Mouse (Mus musculus): ENCODE measurements around the gene Apobec3. TPM values are rescaled to one million over a fixed set of nuclear protein-coding genes. Genes with fewer than 3 reads are reported as not detected.
"Not testable (repeated sequence)": the region's sequence is repeated elsewhere in the genome, so short reads cannot be mapped to it uniquely, and the experiment has no call there.

The Apobec3 gene
- polyA plus RNA-seq, 1 experiment from 2014 or later: 7.6 TPM

GRCm38 (mm10) chr15:79906855-79907254 lies 15.4 kb downstream of the Apobec3 start:
- Histone ChIP-seq H3K4me3 (ENCODE audit: low read depth, low read length) (no peak overlapping the region), H3K27ac (replicated peaks; ENCODE audit: low read depth, low read length) (no peak overlapping the region), H3K27me3 (ENCODE audit: control insufficient read depth, insufficient read depth, low read length) (no peaks in the 10 kb centered on the region), H3K4me1 (ENCODE audit: control insufficient read depth, insufficient read depth, low read length) (no peaks in the 10 kb centered on the region), H3K36me3 (replicated peaks; ENCODE audit: control insufficient read depth, insufficient read depth, low read depth, low read length) (no peaks in the 10 kb centered on the region), H3K9me3 (replicated peaks; ENCODE audit: control insufficient read depth, low read length) (no peaks in the 10 kb centered on the region), H3K9ac (replicated peaks; ENCODE audit: low read length) (no peak overlapping the region), H3K4me2 (ENCODE audit: low read depth, low read length) (no peak overlapping the region)
- 46% methylated on average over 14 of the region's 14 CpGs for WGBS
- DNase-seq (ENCODE audit: low spot score): no peak
- no peak for ATAC-seq (replicated peaks; ENCODE audit: insufficient number of reproducible peaks, low FRiP score, low TSS enrichment, low read depth)

GRCm38 (mm10) chr15:79909006-79909405 lies 17.5 kb downstream of the Apobec3 start:
- H3K9me3 ChIP-seq (replicated peaks; ENCODE audit: control insufficient read depth, low read length); H3K4me2 ChIP-seq (ENCODE audit: low read depth, low read length); H3K9ac ChIP-seq (replicated peaks; ENCODE audit: low read length); H3K4me3 ChIP-seq (ENCODE audit: low read depth, low read length); H3K27ac ChIP-seq (replicated peaks; ENCODE audit: low read depth, low read length); DNase-seq (ENCODE audit: low spot score); H3K4me1 ChIP-seq (ENCODE audit: control insufficient read depth, insufficient read depth, low read length); H3K27me3 ChIP-seq (ENCODE audit: control insufficient read depth, insufficient read depth, low read length); H3K36me3 ChIP-seq (replicated peaks; ENCODE audit: control insufficient read depth, insufficient read depth, low read depth, low read length); ATAC-seq (replicated peaks; ENCODE audit: insufficient number of reproducible peaks, low FRiP score, low TSS enrichment, low read depth): not testable (repeated sequence)
- 90% methylated on average over 3 of the region's 3 CpGs for WGBS

DNA sequence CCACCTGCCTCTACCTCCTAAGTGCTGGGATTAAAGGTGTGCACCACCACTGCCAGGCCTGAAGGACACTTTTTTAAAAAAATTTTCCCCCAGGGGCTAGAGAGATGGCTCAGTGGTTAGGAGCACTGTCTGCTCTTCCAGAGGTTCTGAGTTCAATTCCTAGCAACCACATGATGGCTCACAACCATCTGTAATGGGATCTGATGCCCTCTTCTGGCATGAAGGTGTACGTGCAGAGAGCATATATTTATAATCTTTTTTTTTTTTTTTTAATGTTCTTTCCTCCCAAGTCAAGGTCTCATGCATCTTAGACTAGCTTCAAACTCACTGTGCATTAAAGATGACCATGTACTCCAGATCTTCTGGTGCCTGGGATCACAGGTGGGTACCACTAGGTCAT lies 19.4 kb downstream of the Apobec3 start:
- H3K9me3 ChIP-seq (replicated peaks; ENCODE audit: control insufficient read depth, low read length); H3K4me1 ChIP-seq (ENCODE audit: control insufficient read depth, insufficient read depth, low read length); H3K9ac ChIP-seq (replicated peaks; ENCODE audit: low read length); H3K27ac ChIP-seq (replicated peaks; ENCODE audit: low read depth, low read length); H3K4me2 ChIP-seq (ENCODE audit: low read depth, low read length); DNase-seq (ENCODE audit: low spot score); H3K27me3 ChIP-seq (ENCODE audit: control insufficient read depth, insufficient read depth, low read length); ATAC-seq (replicated peaks; ENCODE audit: insufficient number of reproducible peaks, low FRiP score, low TSS enrichment, low read depth); H3K36me3 ChIP-seq (replicated peaks; ENCODE audit: control insufficient read depth, insufficient read depth, low read depth, low read length); H3K4me3 ChIP-seq (ENCODE audit: low read depth, low read length): not testable (repeated sequence)
- 69% methylated on average over 1 of the region's 1 CpGs for WGBS

GRCm38 (mm10) chr15:79911339-79911738 lies 19.9 kb downstream of the Apobec3 start:
- no peak overlapping the region for H3K9ac ChIP-seq (replicated peaks; ENCODE audit: low read length)
- no peaks in the 10 kb centered on the region for H3K27me3 ChIP-seq (ENCODE audit: control insufficient read depth, insufficient read depth, low read length)
- H3K9me3 ChIP-seq (replicated peaks; ENCODE audit: control insufficient read depth, low read length): no peaks in the 10 kb centered on the region
- H3K4me2 ChIP-seq (ENCODE audit: low read depth, low read length): no peak overlapping the region
- no peaks in the 10 kb centered on the region for H3K4me1 ChIP-seq (ENCODE audit: control insufficient read depth, insufficient read depth, low read length)
- ATAC-seq (replicated peaks; ENCODE audit: insufficient number of reproducible peaks, low FRiP score, low TSS enrichment, low read depth) (no peak), DNase-seq (ENCODE audit: low spot score) (no peak)
- no peak overlapping the region for H3K4me3 ChIP-seq (ENCODE audit: low read depth, low read length)
- WGBS: 88% methylated on average over 8 of the region's 8 CpGs
- no peaks in the 10 kb centered on the region for H3K36me3 ChIP-seq (replicated peaks; ENCODE audit: control insufficient read depth, insufficient read depth, low read depth, low read length)
- H3K27ac ChIP-seq (replicated peaks; ENCODE audit: low read depth, low read length): no peak overlapping the region

GRCm38 (mm10) chr15:79913761-79914346 lies 22.4 kb downstream of the Apobec3 start:
- 86% methylated on average over 6 of the region's 6 CpGs for WGBS
- no peak overlapping the region for H3K27ac ChIP-seq (replicated peaks; ENCODE audit: low read depth, low read length)
- no peak overlapping the region for H3K4me2 ChIP-seq (ENCODE audit: low read depth, low read length)
- H3K4me3 ChIP-seq (ENCODE audit: low read depth, low read length): no peak overlapping the region
- no peaks in the 10 kb centered on the region for H3K36me3 ChIP-seq (replicated peaks; ENCODE audit: control insufficient read depth, insufficient read depth, low read depth, low read length)
- H3K9ac ChIP-seq (replicated peaks; ENCODE audit: low read length): no peak overlapping the region
- no peaks in the 10 kb centered on the region for H3K4me1 ChIP-seq (ENCODE audit: control insufficient read depth, insufficient read depth, low read length)
- H3K27me3 ChIP-seq (ENCODE audit: control insufficient read depth, insufficient read depth, low read length): no peaks in the 10 kb centered on the region
- DNase-seq (ENCODE audit: low spot score): no peak
- ATAC-seq (replicated peaks; ENCODE audit: insufficient number of reproducible peaks, low FRiP score, low TSS enrichment, low read depth): no peak
- H3K9me3 ChIP-seq (replicated peaks; ENCODE audit: control insufficient read depth, low read length): no peaks in the 10 kb centered on the region

DNA sequence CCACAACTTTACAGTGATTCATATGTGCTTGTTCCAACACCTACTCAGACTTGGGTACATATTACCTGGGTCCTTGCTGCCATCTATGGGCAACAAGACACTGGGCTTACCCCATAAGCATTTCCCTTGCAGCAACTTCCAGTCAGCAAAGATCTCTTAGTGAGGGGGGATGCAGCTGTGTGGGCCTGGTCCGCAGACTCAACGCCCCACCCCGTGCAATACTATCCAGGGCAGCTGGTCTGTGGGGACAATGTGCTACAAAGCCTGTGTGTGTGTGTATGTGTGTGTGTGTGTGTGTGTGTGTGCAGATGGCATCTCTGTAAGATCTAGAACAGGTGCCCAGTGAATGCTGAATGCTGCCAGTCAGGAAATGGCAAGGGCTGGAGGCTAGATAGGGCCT lies 22.9 kb downstream of the Apobec3 start:
- no peak overlapping the region for H3K27ac ChIP-seq (replicated peaks; ENCODE audit: low read depth, low read length)
- WGBS: 87% methylated on average over 3 of the region's 3 CpGs
- no peak overlapping the region for H3K4me2 ChIP-seq (ENCODE audit: low read depth, low read length)
- H3K4me1 ChIP-seq (ENCODE audit: control insufficient read depth, insufficient read depth, low read length): no peaks in the 10 kb centered on the region
- DNase-seq (ENCODE audit: low spot score): no peak
- ATAC-seq (replicated peaks; ENCODE audit: insufficient number of reproducible peaks, low FRiP score, low TSS enrichment, low read depth): no peak
- H3K27me3 ChIP-seq (ENCODE audit: control insufficient read depth, insufficient read depth, low read length): no peaks in the 10 kb centered on the region
- H3K36me3 ChIP-seq (replicated peaks; ENCODE audit: control insufficient read depth, insufficient read depth, low read depth, low read length): no peaks in the 10 kb centered on the region
- no peak overlapping the region for H3K4me3 ChIP-seq (ENCODE audit: low read depth, low read length)
- H3K9me3 ChIP-seq (replicated peaks; ENCODE audit: control insufficient read depth, low read length): no peaks in the 10 kb centered on the region
- H3K9ac ChIP-seq (replicated peaks; ENCODE audit: low read length): no peak overlapping the region

- Histone ChIP-seq H3K4me3 (ENCODE audit: low read depth, low read length) (no peak overlapping the region), H3K4me1 (ENCODE audit: control insufficient read depth, insufficient read depth, low read length) (no peaks in the 10 kb centered on the region), H3K4me2 (ENCODE audit: low read depth, low read length) (no peak overlapping the region), H3K27me3 (ENCODE audit: control insufficient read depth, insufficient read depth, low read length) (no peaks in the 10 kb centered on the region), H3K27ac (replicated peaks; ENCODE audit: low read depth, low read length) (no peak overlapping the region), H3K9ac (replicated peaks; ENCODE audit: low read length) (no peak overlapping the region), H3K9me3 (replicated peaks; ENCODE audit: control insufficient read depth, low read length) (no peaks in the 10 kb centered on the region), H3K36me3 (replicated peaks; ENCODE audit: control insufficient read depth, insufficient read depth, low read depth, low read length) (no peaks in the 10 kb centered on the region)
- DNase-seq (ENCODE audit: low spot score) (no peak), ATAC-seq (replicated peaks; ENCODE audit: insufficient number of reproducible peaks, low FRiP score, low TSS enrichment, low read depth) (no peak)
- WGBS: 75% methylated on average over 5 of the region's 5 CpGs
These were observed 24.7 kb downstream of the Apobec3 start for GRCm38 (mm10) chr15:79916150-79916549.

GRCm38 (mm10) chr15:79917111-79917720 lies 25.8 kb downstream of the Apobec3 start:
- Histone ChIP-seq H3K9me3 (replicated peaks; ENCODE audit: control insufficient read depth, low read length) (no peaks in the 10 kb centered on the region), H3K4me1 (ENCODE audit: control insufficient read depth, insufficient read depth, low read length) (no peaks in the 10 kb centered on the region), H3K4me3 (ENCODE audit: low read depth, low read length) (no peak overlapping the region), H3K9ac (replicated peaks; ENCODE audit: low read length) (no peak overlapping the region), H3K27me3 (ENCODE audit: control insufficient read depth, insufficient read depth, low read length) (no peaks in the 10 kb centered on the region), H3K36me3 (replicated peaks; ENCODE audit: control insufficient read depth, insufficient read depth, low read depth, low read length) (no peaks in the 10 kb centered on the region), H3K4me2 (ENCODE audit: low read depth, low read length) (no peak overlapping the region), H3K27ac (replicated peaks; ENCODE audit: low read depth, low read length) (no peak overlapping the region)
- DNase-seq (ENCODE audit: low spot score) (no peak), ATAC-seq (replicated peaks; ENCODE audit: insufficient number of reproducible peaks, low FRiP score, low TSS enrichment, low read depth) (no peak)
- 92% methylated on average over 14 of the region's 14 CpGs for WGBS
